Mouse (Mus musculus) frontal cortex, postnatal 25 days (tissue): ENCODE measurements at regions not wholly inside any gene's neighbourhood (a gene's known extent, or its start where the extent isn't known, plus 50 kb on each side); places are given as distances from the start of the nearest gene placed in this dataset.

Experiments used
- DNase-seq, 2 experiments: peaks; one replicate each; pipeline ENCODE4 v3.0.0; 2022; ENCODE audit warnings: low spot score in 2 of 2

DNA sequence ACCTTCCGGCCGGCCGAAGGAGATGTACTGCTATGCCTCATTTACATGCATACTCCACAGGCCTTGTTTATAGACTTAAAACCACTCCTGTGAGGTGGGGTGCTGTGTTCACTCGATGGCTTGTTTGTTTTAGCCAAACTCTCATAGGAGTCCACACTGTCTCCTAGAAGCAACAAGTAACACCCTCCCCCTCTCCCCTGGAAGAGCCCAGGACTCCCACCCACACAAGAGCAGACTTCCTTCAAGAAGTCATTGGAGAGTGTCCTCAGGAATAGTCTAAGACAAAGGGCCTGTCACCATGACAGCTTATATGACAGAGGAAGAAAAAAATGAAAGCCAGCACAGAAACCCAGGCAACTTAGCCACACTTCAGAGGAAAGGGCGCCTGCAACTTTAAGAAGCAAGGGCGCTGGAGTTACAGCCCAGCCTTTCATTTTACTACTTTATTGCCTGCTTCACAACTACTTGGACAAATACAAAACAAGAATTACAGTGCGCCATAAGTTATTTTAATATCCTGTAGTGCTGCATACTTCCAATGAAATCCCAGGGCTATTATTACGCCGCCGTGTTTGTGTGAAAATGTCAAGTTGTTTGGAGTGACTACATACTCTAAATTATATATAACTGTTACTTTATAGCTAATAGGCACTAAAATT is 229.9 kb upstream of the Mgmt start:
- no peak for DNase-seq

- no peak for DNase-seq
These were observed 228.5 kb upstream of the Mgmt start for GRCm38 (mm10) chr7:136665901-136666300.

GRCm38 (mm10) chr7:136666707-136667106 is 227.7 kb upstream of the Mgmt start:
- DNase-seq: no peak

DNA sequence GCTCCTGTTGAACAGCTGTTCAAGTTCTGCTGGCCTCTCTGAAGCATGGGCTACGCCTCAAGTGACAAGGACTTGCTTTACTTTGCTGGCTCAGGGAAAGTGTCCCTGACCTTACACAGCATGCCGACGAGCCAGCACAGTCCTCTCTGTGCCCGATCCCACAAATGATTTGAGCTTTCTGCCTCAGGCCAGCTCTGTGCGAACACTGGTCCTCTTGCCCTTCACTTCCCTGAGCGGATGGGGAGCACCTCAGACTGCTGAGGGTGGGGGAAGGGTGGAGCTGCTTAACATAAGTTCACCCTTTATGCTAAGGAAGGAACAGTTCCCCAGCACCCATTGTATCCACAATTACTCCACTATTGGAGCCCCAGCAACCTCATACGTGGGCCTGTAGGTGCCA is 223.7 kb upstream of the Mgmt start:
- DNase-seq: no peak

- no peak for DNase-seq
These were observed 220.3 kb upstream of the Mgmt start for GRCm38 (mm10) chr7:136674159-136674558.

GRCm38 (mm10) chr7:136675041-136675440 is 219.4 kb upstream of the Mgmt start:
- DNase-seq: no peak

DNA sequence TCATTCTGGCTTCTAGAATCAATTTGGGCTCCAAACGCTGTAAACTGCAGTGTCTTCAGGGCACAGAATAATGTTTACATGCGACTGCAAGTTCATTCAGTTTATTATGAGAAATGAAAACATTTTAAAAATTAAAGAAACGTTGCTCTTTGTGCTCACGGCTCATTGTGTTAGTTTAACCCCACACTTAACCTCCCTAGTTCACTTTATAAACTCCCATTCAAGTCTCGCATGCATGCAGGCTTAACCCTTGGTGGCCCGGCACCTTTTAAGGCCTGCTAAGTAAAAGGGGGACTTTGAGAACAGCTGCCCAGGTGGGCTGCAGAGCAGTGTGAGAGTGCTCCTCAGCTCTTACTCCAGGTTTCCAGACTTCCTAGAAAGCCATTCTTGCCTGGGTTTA is 218.3 kb upstream of the Mgmt start:
- DNase-seq: no peak

DNA sequence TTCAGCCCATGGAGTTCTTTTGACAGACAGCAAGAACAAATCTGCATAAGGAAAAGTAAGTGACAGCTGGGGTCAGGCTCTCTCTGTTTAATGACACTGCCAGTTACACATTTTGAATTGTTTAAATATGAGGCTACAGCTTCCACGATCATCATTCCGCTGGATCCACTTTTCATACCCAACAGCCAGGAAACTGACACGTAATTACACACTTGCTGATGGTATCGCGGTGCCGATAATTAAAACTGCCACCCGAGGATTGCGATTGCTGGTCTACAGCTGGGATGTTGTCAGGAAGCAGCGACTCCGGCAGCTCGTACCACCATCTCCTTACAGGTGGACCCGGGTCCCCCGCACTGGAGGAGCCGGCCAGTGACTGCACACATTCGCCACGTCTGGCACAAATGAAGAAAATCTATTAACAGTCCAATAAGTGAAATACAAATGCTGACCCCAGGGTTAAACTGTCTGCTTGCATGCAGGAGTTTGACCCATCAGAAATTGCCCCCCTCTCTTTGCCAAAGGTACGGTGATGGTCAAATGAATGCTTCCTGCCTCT is 217.3 kb upstream of the Mgmt start:
- DNase-seq: no peak

GRCm38 (mm10) chr7:136689579-136689978 is 204.8 kb upstream of the Mgmt start:
- no peak for DNase-seq

GRCm38 (mm10) chr7:136706246-136706645 is 188.2 kb upstream of the Mgmt start:
- no peak for DNase-seq

DNA sequence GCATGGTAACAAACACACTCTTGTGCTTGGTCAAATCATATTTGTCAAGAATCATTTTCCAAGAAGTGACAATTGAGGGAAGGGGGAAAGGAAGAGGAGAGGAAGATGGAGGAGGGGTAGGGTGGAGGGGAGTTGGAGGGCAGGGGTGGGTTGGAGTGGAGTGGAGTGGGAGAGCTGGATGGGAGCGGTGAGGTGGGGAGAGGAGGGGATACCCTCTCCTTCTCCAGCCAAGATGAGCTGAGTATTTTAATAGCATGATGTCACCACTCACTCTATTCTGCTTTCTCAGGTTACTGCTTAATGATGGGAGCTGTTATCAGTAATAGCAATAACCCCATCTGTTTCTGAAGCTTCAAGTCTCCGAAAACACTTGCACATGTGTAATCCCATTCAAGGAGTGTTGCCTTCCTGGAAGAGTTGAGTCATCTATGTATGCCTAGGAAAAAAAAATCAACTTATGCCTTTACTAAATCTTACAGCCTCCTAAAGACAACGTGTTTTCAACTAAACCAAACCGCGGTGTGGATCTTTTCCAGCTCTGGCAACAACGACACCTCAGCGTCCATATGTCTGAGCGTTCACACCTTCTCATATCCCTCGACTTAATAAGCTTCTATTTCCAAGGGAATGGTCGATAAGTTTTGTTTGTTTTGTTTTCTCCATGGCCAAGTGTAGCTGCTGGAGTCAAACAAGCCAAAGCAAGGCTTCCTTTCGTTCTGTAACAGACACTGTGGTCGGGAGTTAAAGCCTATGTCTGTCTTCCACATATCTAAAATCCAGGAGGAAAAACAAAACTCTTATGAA is 187.0 kb upstream of the Mgmt start:
- DNase-seq: no peak

DNA sequence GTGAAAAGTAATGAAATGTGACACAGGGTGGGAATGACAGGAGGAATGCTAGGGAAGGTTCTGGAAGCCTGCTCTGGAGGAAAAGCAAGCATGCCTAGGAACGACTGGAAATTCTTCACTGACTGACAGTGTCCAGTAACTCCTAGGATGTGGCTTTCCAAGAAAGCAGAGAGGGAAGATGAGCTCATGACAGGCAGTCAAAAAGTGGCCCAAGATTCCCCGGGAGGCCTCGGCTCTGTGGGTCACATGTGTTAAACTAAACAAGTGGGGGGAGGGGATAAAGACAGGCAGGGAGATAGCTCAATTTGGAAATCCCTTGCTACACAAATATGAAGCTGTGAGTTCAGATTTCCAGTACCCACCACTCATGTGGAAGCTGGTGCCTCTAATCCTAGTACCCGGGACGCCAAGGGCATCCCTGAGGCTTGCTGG is 186.4 kb upstream of the Mgmt start:
- no peak for DNase-seq

DNA sequence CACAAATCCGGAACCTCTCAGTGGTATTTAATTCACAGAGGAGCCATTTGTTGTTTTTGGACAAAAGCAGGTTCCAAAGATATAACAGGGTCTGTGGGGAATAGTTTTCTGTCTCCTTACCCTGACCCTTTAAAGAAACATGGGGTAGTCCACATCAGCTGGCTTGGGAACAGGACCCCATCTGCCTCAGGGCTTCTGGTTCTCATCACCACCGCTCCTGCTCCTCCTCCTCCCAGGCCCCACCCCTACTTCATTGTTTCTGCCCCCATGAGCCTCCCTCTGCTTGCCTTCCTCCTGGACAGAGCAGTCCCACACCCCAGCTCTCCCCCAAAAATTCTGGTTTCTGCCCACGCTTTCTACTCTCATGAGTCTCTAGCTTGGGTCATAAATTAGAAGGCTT is 183.8 kb upstream of the Mgmt start:
- no peak for DNase-seq

DNA sequence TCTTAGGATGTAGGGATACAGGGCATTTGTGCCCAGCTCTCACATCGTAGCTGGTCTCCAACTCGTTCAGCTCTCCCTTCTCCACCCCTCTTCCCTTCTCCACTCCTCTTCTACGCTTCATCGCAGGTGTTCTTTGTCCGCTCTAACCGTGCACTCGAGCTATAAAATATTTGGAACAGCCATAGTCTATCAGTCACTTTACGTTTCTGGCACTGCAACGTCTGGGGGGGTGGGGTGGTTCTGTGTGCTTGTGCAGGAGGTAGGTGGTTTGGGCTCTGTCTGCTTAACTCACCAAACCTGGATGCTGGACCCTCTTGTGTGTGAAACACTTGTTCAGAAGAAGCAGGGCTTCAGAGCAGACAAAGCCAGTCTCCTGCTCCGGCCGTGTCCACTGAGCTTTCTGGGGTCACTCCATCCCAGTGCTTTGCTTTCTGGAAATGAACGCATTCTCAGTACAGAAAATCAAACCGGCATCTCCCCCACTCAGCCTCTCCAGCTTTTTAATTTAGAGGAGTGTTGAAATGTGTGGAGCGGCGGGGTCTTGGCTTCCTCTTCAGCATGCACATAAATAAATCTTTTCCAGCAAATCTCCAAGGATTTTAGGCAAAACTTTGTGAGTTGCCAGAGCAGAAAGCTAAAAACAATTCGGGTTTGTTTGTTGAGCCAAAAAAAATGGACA is 181.3 kb upstream of the Mgmt start:
- DNase-seq: no peak

- DNase-seq: no peak
These were observed 166.6 kb upstream of the Mgmt start for GRCm38 (mm10) chr7:136727628-136728402.

DNA sequence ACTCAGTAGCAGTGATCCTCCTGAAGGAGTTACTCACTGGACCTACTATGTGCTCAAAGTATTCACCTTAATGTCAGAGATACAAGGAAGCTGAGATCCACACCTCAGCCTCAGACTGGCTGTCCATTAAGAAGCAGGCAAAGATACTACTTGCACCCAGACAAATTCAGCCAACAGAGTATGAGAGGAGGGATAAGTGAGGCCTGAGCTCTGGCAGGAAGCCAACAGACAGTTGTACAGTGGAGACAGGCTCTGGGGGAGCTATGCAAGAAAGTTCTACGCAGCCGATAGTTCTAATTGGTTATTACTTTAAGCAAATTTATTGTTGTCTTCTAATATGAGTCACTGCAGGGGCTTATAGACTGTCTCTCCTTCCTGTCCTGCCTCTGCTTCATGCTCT is 152.2 kb upstream of the Mgmt start:
- DNase-seq: no peak

- DNase-seq: no peak
These were observed 149.0 kb upstream of the Mgmt start for GRCm38 (mm10) chr7:136745412-136745811.

DNA sequence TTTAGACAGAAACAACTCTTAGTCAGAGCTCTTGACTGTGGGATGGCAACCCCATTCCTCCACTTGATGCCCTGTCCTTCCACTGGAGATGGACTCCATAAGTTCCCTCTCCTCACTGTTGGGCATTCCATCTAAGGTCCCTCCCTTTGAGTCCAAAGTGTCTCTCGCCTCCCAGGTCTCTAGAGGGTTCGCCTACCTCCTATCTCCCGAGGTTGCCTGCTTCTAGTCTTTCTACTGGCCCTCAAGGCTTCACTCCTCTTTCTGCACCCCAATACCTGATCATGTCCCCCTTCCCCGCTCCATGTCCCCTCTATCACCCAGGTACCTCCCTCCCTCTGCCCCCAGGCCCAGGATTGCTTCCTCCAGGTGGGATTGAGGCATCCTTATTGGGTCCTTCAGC is 142.9 kb upstream of the Mgmt start:
- no peak for DNase-seq

GRCm38 (mm10) chr7:136754821-136755220 is 139.6 kb upstream of the Mgmt start:
- no peak for DNase-seq

DNA sequence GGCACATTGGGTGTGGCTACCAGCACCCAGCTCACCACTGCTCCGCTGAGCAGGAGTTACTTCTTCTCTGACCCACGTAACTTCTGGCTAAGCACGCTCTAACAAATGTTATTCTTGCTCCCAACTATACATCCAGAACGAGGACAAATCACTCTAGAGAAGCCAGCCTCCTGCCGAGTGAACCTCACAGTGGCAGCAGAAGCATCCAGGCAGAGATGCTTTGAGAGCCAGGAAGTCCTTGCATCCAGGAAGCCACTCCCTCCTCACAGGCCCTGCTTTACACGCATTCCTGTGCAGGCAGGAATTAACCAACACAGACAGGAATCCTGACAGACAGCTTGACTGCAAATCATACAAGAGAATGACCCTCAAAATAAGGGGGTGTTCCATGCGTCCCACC is 129.4 kb upstream of the Mgmt start:
- no peak for DNase-seq

DNA sequence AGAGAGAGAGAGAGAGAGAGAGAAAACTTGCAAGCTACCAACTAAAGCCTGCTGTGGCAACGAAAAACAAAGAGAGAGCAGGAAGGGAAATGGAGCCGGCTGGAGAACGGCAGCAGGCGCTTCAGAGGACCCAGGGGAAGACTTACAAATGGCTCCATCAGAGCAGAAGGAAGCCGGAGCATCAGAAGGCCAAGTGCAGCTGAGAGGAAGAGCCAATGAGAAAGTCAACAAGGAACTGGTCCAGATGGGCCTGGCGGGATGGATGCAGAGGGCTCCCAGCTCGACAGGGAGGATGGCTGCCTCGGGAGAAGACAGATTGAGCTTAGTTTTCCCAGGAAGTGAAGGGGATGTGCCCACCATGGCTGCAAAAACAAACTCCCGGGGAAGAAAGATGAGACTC is 127.2 kb upstream of the Mgmt start:
- DNase-seq: no peak

- no peak for DNase-seq
These were observed 113.7 kb upstream of the Mgmt start for GRCm38 (mm10) chr7:136780708-136781107.
